Mouse (Mus musculus) kidney, adult 2 months (tissue): Measurements from ENCODE around the gene Fbxl17.

Source experiments
- CTCF ChIP-seq: fragments of 200-500 bp; conservative IDR thresholded peaks from 2 replicates; pipeline ENCODE4 v1.5.1; 2011; ENCODE audit warnings: low read depth, mild to moderate bottlenecking, control low read depth, low read length, moderate library complexity, mixed read lengths; ENCODE audit not compliant: insufficient read depth, insufficient read length
- POLR2A ChIP-seq: fragments of 200-500 bp; IDR thresholded peaks from one replicate; pipeline ENCODE4 v1.6.1; 2011; ENCODE audit warnings: low read depth, low read length, control low read depth

DNA sequence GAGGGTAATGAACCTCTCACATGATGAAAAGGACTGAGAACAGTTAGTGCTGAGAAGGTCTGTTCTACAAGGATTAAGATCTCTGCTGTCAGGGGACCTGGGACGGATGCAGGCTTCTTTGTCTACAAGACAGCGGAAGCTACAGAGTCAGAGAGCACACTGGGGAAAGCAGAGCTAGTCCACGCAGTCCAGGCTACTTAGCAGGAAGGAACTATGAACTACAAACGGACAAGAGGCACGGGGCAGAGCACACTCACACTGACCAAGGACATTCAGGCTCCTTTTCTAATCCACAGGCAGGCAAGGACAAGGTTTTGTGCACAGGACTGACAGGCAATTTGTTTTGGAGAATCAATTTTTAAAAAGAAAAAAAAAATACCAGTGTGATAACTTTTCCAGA, 437.0 kb downstream of the Fbxl17 start:
- TF ChIP-seq CTCF = no peak
- no peak for TF ChIP-seq POLR2A
